In genomic region chr6:30183624-30184023, GRCm38 (mm10) we compare ENCODE assay signal across 26 mouse cellular contexts.
"Had no signal": no experiment of that assay in that cellular context is flagged by ENCODE, and none has a peak within 500 bp of the region (broad histone marks: within the 10 kb centered on the region; RNA-seq: fewer than 3 reads in every experiment).

No protein-coding gene starts in this region.

- H3K9ac ChIP-seq: embryonic facial prominence, embryonic 12.5 days; embryonic facial prominence, embryonic 13.5 days; embryonic facial prominence, embryonic 15.5 days; forebrain, embryonic 12.5 days; forebrain, embryonic 13.5 days; forebrain, embryonic 15.5 days; forebrain, postnatal 0 days; heart, embryonic 12.5 days had no signal

- H3K9me3 ChIP-seq: embryonic facial prominence, embryonic 12.5 days; embryonic facial prominence, embryonic 13.5 days; embryonic facial prominence, embryonic 15.5 days; forebrain, embryonic 12.5 days; forebrain, embryonic 13.5 days; forebrain, embryonic 15.5 days had no signal

- H3K4me2 ChIP-seq: embryonic facial prominence, embryonic 12.5 days; embryonic facial prominence, embryonic 13.5 days; embryonic facial prominence, embryonic 15.5 days; forebrain, embryonic 12.5 days; forebrain, embryonic 13.5 days; forebrain, embryonic 15.5 days; heart, embryonic 11.5 days; heart, embryonic 12.5 days had no signal

- DNase-seq: cerebellum, adult 9-11 months; cerebellum, postnatal 10 days; cerebellum, postnatal 25 days; cerebellum, postnatal 36 days; embryo, embryonic 11 days; forebrain, postnatal 0 days; gastrocnemius, adult 2 months; gastrocnemius, postnatal 10 days; gastrocnemius, postnatal 14 days; gastrocnemius, postnatal 25 days; gastrocnemius, postnatal 36 days; heart, adult 2 months had no signal

- H3K36me3 ChIP-seq: embryonic facial prominence, embryonic 10.5 days; embryonic facial prominence, embryonic 12.5 days; embryonic facial prominence, embryonic 13.5 days; embryonic facial prominence, embryonic 15.5 days; forebrain, embryonic 10.5 days; forebrain, embryonic 12.5 days; forebrain, embryonic 15.5 days; heart, embryonic 10.5 days; heart, embryonic 12.5 days had no signal

- H3K4me3 ChIP-seq: embryonic facial prominence, embryonic 10.5 days; embryonic facial prominence, embryonic 12.5 days; embryonic facial prominence, embryonic 13.5 days; embryonic facial prominence, embryonic 15.5 days; erythroblast, embryonic 14.5 days; forebrain, embryonic 10.5 days; forebrain, embryonic 12.5 days; forebrain, embryonic 13.5 days; forebrain, embryonic 15.5 days; gastrocnemius, adult 2 months; heart, adult 2 months; heart, embryonic 10.5 days; heart, embryonic 12.5 days had no signal

- ATAC-seq: forebrain, embryonic 13.5 days; forebrain, embryonic 14.5 days; forebrain, embryonic 15.5 days; forebrain, embryonic 16.5 days; forebrain, postnatal 0 days had no signal

- H3K4me1 ChIP-seq: forebrain, embryonic 12.5 days had no signal

- H3K27ac ChIP-seq: embryonic facial prominence, embryonic 10.5 days; embryonic facial prominence, embryonic 12.5 days; embryonic facial prominence, embryonic 13.5 days; embryonic facial prominence, embryonic 15.5 days; forebrain, embryonic 10.5 days; forebrain, embryonic 12.5 days; forebrain, embryonic 13.5 days; forebrain, embryonic 15.5 days; gastrocnemius, adult 2 months; heart, adult 2 months; heart, embryonic 10.5 days had no signal
